Mouse (Mus musculus) activated CD4-positive, CD25-positive, alpha-beta regulatory T cell (primary cell): ENCODE results near the gene Ptpn18. TPM values are rescaled to one million over a fixed set of nuclear protein-coding genes. Genes with fewer than 3 reads are reported as not detected.

Experiments
- polyA plus RNA-seq, 2 experiments: library from polyadenylated mRNA; unstranded; fragments of 100-300 nt; shearing (Covaris generic); gene quantifications; one replicate each; pipeline ENCODE4 v1.2.1; 2017

Gene Ptpn18
- 100 to 1,000 TPM; 324 to 383 TPM for polyA plus RNA-seq

DNA sequence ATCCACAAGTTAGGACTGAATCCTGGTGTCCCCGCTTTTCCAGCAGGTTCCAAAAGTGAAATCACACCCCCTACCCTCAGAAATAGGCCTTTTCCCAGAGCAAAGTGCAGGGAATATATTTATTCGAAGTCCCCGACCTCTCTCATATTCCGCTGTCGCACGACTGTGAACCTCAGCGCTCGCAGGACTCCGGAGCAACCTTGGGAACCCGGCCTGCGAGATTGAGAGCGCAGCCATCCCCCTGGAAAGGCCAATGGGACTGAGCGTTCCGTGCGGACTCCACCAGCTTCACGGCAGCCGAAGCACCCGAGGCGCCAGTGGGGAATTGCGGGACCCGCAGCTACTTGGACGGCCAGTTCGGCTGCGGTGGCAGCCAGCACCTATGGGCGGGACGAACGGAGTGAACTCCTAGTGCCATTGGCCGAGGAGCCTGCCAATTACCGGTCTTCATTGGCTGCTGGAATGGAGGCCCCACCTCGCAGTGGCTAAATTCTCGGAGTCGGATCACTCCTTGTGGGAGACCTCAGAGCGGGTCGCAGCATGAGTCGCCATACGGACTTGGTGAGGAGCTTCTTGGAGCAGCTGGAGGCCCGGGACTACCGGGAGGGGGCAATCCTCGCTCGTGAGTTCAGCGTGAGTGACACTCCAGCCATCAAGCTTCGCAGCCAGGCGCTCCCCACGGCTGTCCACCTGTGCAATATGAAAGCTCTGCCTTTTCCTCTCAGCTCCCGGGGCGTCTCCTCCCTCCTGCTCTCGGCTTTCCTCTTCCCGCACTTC is at the start of gene Ptpn18:
TSS of gene Ptpn18 (plus strand) at position 479 of the 777 bp plus-strand sequence.

DNA sequence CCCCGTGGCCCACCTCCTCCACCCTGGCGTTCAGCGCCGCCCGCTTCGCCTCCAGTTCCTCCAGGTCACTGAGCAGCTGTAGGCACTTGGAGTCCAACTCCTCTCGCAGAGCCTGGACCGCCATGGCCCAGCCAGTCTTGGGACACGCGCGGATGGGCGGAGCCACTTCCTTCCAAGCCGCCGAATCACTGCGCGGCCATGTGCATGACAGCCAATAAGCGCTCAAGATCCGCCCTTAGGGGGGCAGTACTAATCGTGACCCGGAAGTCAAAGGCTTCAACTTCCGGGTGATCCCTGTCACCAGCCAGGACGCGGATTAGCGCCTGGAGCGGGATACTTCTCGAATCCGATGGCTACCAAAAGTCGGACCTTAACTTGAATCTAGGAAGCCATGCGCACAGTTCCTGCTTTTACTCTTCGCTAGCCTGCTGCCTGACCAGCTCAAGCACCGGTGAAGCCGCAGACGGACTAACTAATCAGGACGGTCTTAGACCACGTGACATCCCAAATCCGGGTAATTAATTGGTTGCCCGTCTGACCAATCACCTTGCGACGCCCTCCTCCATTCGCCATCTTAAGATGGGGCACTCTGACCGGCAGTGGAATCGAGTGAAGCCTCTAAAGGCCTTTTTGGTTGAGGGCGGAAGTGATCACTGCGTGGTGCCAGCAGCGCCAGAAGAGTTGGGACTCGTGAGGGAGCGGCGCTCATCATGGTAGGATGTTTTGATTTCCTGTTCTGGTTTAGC is 20.2 kb upstream of the Ptpn18 start, which contains the start of the genes Ccdc115 and Imp4:
TSS of gene Ccdc115 (minus strand) at position 458 of the 746 bp plus-strand sequence.
TSS of gene Imp4 (plus strand) at position 637 of the 746 bp plus-strand sequence.

Other genes with a start within 250 kb of the Ptpn18 start
- gene Ccdc115, start 20.1 kb upstream of the Ptpn18 start, polyA plus RNA-seq, result 10 to 100 TPM; 50.1 to 64.6 TPM
- gene Imp4, start 19.9 kb upstream of the Ptpn18 start, polyA plus RNA-seq, result 100 to 1,000 TPM; 119 to 136 TPM
- not detected for gene Prss39, start 38.6 kb downstream of the Ptpn18 start, polyA plus RNA-seq
- under 1 TPM in 1 of 2 experiments, not detected in 1; 0.39 TPM for gene Cfc1, start 75.9 kb downstream of the Ptpn18 start, polyA plus RNA-seq
- gene Prss40, start 101.2 kb downstream of the Ptpn18 start, polyA plus RNA-seq, result not detected
- not detected for gene Amer3, start 119.9 kb downstream of the Ptpn18 start, polyA plus RNA-seq